Mouse (Mus musculus): ENCODE results near the gene Apex1. TPM values are rescaled to one million over a fixed set of nuclear protein-coding genes. Genes with fewer than 3 reads are reported as not detected.
"Not testable (repeated sequence)": the region's sequence is repeated elsewhere in the genome, so short reads cannot be mapped to it uniquely, and the experiment has no call there.

Gene Apex1
- polyA plus RNA-seq, 1 experiment from 2014 or later = 157 TPM

DNA sequence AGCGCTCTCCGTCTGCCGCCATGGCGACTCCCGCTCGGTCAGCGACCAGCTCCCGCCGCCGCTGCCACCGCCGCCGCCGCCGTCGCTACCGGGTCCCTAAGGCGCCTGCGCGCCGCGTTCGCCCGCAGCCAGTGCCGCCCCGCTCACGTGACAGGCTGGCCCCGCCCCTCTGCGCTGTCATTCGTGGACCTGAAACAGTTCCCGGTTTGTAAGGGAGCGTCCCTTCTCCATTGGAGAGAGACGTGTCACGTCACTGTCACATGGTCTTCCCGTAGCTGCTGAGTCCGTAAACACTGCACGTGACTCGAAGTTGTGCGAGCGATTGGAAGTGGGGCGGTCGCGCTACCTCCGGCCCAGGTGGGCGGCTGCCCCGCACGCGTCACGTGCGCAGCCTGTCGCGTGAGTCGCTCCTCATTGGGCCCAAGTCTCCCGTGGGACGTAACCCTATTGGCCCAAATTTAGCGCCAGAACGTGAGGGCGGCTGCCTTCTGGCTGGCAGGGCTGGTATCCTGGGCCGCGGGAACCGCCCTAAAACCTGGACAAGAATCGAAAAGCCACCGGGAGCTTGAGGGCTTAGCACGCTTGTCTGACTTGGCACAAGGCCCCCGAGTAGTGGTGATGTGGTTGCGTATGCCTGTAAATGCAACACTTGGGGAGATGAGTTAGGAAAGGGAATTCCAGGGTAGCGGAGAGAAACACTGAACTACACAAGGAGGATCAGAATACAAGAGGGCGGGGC, 6.2 kb downstream of the Apex1 start, which contains the start of the genes Pip4p1 and Pnp:
Gene Pip4p1 (minus strand): TSS at position 103 of the 739 bp plus-strand sequence.
Gene Pnp (plus strand): TSS at position 329 of the 739 bp plus-strand sequence.
- under 1% methylated on average over 61 of the region's 68 CpGs for WGBS

DNA sequence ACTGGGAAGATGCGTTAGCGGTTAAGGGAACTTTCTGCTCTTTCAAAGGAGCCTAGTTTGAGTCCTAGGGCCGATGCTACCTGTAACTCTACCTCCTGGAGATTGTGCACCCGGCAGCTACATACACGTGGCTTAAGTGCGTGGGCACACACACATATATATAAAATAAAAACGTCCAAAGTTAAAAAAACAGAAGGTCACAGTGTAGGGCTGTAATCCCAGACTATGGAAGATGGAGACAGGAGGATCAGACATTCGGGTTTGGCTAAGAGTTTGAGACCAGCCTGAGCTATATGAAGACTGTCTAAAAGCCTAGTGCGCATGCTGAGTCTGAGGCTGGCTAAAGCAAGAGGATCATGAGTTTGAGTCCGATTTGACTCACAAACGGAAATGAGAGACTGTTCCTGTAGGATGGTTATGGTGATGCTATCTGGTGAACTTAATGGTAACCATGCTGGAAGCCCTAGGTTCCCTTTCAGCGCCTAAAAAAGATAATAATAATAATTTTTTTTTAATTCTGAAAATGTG, 6.8 kb downstream of the Apex1 start:
- Histone ChIP-seq H3K27me3 (replicated peaks) (no peaks in the 10 kb centered on the region), H3K4me2 (peak overlapping the region; percentile 70), H3K4me1 (peaks cover 37% of the 10 kb centered on the region), H3K27ac (replicated peaks) (peak overlapping the region; percentile 90), H3K9ac (replicated peaks) (peak overlapping the region; percentile 71), H3K36me3 (peaks cover 23% of the 10 kb centered on the region), H3K9me3 (replicated peaks) (no peaks in the 10 kb centered on the region), H3K4me3 (replicated peaks) (peak overlapping the region; percentile 93)
- WGBS = 11% methylated on average over 12 of the region's 12 CpGs
- no peak for ATAC-seq (ENCODE audit: low FRiP score)

More for the DNA sequence above, 6.2 kb downstream of the Apex1 start, which contains the start of the genes Pip4p1 and Pnp:
- peak within 1 kb of the TSS; percentile 90 for H3K27ac ChIP-seq (replicated peaks)
- peaks cover 44% of the 10 kb centered on the region for H3K4me1 ChIP-seq
- peak within 1 kb of the TSS; percentile 99 for H3K9ac ChIP-seq (replicated peaks)
- H3K4me2 ChIP-seq = peak within 1 kb of the TSS; percentile 76
- H3K9me3 ChIP-seq (replicated peaks) = no peaks in the 10 kb centered on the region
- H3K4me3 ChIP-seq (replicated peaks) = peak within 1 kb of the TSS; percentile 93
- H3K27me3 ChIP-seq (replicated peaks) = no peaks in the 10 kb centered on the region
- ATAC-seq (ENCODE audit: low FRiP score) = peak; percentile 99
- peaks cover 30% of the 10 kb centered on the region for H3K36me3 ChIP-seq

DNA sequence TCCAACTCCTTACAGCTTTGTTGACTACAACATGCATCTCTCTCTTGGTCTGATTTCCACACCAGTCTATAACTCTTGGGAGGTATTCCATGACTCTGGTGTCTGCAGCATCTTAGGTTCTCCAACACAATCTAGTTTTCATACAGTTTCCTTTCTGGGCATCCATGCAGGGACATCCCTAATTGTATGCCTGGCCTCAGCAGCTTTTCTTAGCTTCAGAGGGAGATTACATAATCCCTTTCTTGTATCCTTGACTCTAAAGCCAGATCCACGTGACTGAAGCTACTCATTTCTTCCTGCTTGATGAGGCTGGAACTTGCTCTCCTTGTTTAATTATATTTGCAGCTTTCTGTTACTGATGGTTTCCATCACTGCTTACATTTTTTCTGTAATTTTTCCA, 11.9 kb downstream of the Apex1 start:
- Histone ChIP-seq H3K9ac (replicated peaks) (no peak overlapping the region), H3K27ac (replicated peaks) (no peak overlapping the region), H3K4me2 (no peak overlapping the region), H3K4me1 (peaks cover 1% of the 10 kb centered on the region), H3K27me3 (replicated peaks) (no peaks in the 10 kb centered on the region), H3K9me3 (replicated peaks) (no peaks in the 10 kb centered on the region), H3K36me3 (no peaks in the 10 kb centered on the region), H3K4me3 (replicated peaks) (no peak overlapping the region)
- 76% methylated on average over 1 of the region's 1 CpGs for WGBS
- ATAC-seq (ENCODE audit: low FRiP score) = no peak

DNA sequence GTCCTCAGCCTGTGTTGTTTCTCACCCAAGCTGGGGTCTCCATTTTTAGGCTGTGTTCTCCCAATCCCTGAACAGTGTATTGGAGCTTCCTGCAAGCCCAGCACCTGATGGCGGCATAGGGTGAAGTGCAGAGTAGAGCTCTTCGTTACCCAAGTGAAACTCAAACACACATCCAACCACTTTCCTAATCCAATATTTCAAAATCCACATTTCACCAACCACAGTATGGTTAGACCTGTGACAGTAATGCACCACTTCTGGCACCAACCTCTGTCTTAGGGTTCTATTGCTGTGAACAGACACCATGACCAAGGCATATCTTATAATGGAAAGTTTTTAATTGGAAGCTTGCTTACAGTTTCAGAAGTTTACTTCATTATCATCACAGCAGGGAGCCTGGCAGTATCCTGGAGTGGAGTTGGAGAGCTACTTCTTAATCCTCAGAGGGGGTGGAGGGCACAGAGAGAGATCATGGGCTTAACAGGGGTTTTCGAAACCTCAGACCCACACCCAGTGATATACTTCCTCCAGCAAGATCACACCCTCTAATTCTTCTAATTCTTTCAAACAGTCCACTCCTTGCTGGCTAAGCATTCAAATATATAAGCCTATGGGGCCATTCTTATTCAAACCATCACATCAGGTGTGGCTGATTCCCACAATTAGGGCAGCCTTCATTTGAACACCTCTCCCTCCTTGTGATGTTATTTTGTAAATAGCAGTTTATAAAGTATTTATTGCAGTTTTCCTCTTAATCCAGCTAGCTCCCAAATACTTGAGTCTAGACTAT, 13.5 kb downstream of the Apex1 start:
- no peak overlapping the region for H3K4me3 ChIP-seq (replicated peaks)
- no peaks in the 10 kb centered on the region for H3K4me1 ChIP-seq
- no peaks in the 10 kb centered on the region for H3K27me3 ChIP-seq (replicated peaks)
- no peaks in the 10 kb centered on the region for H3K9me3 ChIP-seq (replicated peaks)
- no peak for ATAC-seq (ENCODE audit: low FRiP score)
- H3K4me2 ChIP-seq = no peak overlapping the region
- H3K36me3 ChIP-seq = no peaks in the 10 kb centered on the region
- no peak overlapping the region for H3K9ac ChIP-seq (replicated peaks)
- no peak overlapping the region for H3K27ac ChIP-seq (replicated peaks)
- WGBS = 93% methylated on average over 3 of the region's 3 CpGs

DNA sequence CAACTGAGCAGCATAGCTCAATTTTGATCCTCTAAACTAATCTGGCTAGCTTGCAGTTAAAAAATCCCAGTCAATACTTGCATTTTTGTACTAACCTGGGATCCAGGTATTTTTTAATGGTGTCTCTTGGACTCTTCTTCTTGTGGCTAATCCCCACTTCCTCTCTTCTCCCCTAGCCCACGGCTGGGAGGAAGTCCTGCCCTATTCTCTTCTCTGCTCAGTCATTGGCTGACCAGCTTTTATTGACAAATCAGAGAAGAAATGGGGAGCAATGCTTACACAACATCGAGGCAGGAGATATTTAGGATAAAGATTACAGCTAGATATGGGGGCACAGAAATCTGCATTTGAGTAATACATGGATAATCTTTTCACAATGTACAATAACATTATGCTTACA, 14.2 kb downstream of the Apex1 start:
- Histone ChIP-seq H3K9ac (replicated peaks) (no peak overlapping the region), H3K4me3 (replicated peaks) (no peak overlapping the region), H3K4me1 (peaks cover 3% of the 10 kb centered on the region; the same call in 1 of the 2 replicates), H3K27me3 (replicated peaks) (no peaks in the 10 kb centered on the region), H3K36me3 (no peaks in the 10 kb centered on the region), H3K27ac (replicated peaks) (no peak overlapping the region), H3K9me3 (replicated peaks) (no peaks in the 10 kb centered on the region), H3K4me2 (no peak overlapping the region)
- WGBS = 45% methylated on average over 2 of the region's 2 CpGs
- no peak for ATAC-seq (ENCODE audit: low FRiP score)

DNA sequence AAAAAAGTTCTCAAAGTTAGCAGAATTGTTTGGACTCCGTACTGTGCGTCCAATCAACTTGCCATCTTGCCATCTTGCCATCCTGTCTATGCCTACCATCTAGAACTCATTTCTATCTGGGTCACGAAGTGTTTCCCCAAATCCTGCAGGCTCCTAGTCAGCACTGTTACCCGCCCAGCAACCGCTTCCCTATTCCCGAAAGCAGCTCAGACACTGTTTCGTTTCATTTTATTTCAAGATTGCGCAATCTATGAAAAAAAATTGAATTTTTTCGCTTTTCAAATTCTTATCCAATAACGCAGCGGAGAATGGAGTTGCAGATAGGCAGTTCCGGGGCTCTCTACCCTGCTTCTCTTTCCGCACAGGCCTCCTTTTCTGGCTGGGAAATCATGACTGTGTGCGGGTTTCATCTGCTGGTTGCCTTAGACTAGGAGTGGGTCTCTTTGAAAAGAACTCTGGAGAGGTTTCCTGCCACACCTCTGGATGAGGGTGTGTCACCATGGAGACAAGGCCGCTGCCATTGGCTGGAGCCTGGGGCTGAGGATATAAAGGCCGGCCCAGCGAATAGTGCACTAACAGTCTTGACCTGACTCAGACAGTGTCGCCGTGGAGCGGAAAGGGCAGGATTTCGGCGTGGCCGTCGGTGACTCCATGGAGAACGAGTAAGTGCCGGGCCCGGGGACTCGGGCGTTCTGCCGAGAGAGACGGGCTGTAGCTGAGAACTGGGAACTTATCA, 19.3 kb downstream of the Apex1 start, which contains the start of gene Gm49342:
Gene Gm49342 (plus strand): TSS at position 586 of the 736 bp plus-strand sequence.
- Histone ChIP-seq H3K36me3 (no peaks in the 10 kb centered on the region), H3K27me3 (replicated peaks) (no peaks in the 10 kb centered on the region), H3K4me3 (replicated peaks) (peak within 1 kb of the TSS; percentile 46), H3K4me1 (peaks cover 12% of the 10 kb centered on the region), H3K9me3 (replicated peaks) (no peaks in the 10 kb centered on the region), H3K9ac (replicated peaks) (peak within 1 kb of the TSS; percentile 43), H3K4me2 (peak within 1 kb of the TSS; percentile 63), H3K27ac (replicated peaks) (peak within 1 kb of the TSS; percentile 82)
- 20% methylated on average over 31 of the region's 31 CpGs for whole genome bisulfite sequencing
- ATAC-seq (ENCODE audit: low FRiP score) = peak; percentile 95

DNA sequence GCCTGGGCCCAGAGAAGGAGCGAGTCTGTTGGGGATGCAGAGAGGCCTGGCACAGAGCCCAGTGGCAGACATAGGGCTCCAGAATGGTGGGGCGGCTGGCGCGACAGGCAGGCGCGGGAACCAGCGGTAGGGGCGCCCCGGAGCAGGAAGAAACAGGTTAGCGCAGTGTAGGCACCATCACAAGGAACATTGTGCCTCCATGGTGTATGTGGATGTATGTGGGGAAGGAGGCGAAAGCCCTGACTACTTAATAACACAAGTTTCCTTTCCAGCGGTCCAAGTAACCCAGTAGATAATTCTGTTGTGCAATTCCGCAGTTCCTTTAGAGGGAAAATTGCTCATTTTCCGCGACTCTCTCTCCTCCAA, 19.9 kb downstream of the Apex1 start:
- Histone ChIP-seq H3K27ac (replicated peaks) (peak overlapping the region; percentile 82), H3K4me1 (peaks cover 12% of the 10 kb centered on the region), H3K4me3 (replicated peaks) (peak overlapping the region; percentile 46), H3K9ac (replicated peaks) (peak overlapping the region; percentile 43), H3K4me2 (peak overlapping the region; percentile 63)
- H3K27me3 ChIP-seq (replicated peaks); H3K36me3 ChIP-seq; H3K9me3 ChIP-seq (replicated peaks): not testable (repeated sequence)
- peak; percentile 98 for ATAC-seq (ENCODE audit: low FRiP score)
- 0% methylated on average over 15 of the region's 15 CpGs for WGBS

DNA sequence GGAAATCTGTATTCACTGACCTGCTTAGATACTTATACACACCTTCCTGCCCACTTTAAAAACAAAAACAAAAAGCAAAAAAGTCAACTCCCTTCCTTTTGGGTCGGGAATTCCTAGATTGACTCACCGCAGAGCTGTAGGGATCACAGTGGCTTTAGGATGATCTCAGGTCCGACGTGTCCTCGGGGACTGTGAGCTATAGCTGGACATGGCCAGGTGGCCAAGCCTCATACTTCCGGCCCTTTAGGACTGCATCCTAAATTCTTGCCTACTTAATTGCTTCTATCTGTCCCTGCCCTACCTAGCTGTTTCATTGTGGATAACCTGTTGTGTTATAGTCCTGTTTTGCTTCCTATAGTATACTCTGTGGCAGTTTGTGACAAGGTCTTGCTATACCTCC, 20.3 kb downstream of the Apex1 start:
- Histone ChIP-seq H3K9ac (replicated peaks) (peak overlapping the region; percentile 43), H3K4me2 (peak overlapping the region; percentile 63), H3K27ac (replicated peaks) (peak overlapping the region; percentile 82), H3K4me3 (replicated peaks) (peak overlapping the region; percentile 46), H3K4me1 (peaks cover 12% of the 10 kb centered on the region)
- not testable (repeated sequence) for H3K27me3 ChIP-seq (replicated peaks); H3K36me3 ChIP-seq; H3K9me3 ChIP-seq (replicated peaks)
- 9% methylated on average over 6 of the region's 6 CpGs for WGBS
- ATAC-seq (ENCODE audit: low FRiP score) = peak; percentile 43; the same call in 1 of the 2 replicates

DNA sequence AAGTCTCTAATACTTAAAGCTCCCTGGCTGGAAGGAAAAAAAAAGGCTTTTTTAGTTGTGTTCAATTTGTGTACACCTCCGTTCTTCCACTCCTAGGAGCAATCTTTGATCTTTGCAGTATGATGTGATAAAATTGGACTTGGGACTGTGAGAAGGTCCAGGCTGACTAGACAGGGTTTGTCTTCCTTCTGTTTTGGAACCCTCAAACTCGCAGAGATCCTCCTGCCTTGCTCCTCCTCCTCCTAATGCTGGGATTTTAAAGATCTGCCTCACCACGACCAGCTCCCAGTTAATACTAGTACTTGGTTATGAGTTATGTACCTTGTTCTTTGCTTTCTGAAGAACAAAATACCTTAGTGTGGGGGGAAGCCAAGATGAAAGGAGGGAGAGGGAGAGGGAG, 20.8 kb downstream of the Apex1 start:
- not testable (repeated sequence) for H3K27me3 ChIP-seq (replicated peaks); H3K9me3 ChIP-seq (replicated peaks); ATAC-seq (ENCODE audit: low FRiP score); H3K36me3 ChIP-seq
- Histone ChIP-seq H3K4me2 (peak overlapping the region; percentile 63), H3K4me1 (peaks cover 12% of the 10 kb centered on the region), H3K9ac (replicated peaks) (peak overlapping the region; percentile 43), H3K4me3 (replicated peaks) (peak overlapping the region; percentile 46), H3K27ac (replicated peaks) (peak overlapping the region; percentile 82; the same call in 1 of the 2 replicates)
- 32% methylated on average over 3 of the region's 3 CpGs for WGBS

DNA sequence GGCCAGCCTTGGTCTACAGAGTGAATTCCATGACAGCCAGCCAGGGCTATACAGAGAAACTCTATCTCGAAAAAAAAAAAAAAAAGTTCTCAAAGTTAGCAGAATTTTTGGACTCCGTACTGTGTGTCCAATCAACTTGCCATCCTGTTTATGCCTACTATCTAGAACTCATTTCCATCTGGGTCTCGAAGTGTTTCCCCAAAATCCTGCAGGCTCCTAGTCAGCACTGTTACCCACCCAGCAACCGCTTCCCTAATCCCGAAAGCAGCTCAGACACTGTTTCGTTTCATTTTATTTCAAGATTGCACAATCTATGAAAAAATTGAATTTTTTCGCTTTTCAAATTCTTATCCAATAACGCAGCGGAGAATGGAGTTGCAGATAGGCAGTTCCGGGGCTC, 30.7 kb downstream of the Apex1 start:
- no peaks in the 10 kb centered on the region for H3K4me1 ChIP-seq
- no peaks in the 10 kb centered on the region for H3K9me3 ChIP-seq (replicated peaks)
- H3K27me3 ChIP-seq (replicated peaks) = no peaks in the 10 kb centered on the region
- H3K4me2 ChIP-seq = no peak overlapping the region
- H3K27ac ChIP-seq (replicated peaks) = no peak overlapping the region
- WGBS = 93% methylated on average over 10 of the region's 10 CpGs
- peaks cover 10% of the 10 kb centered on the region; the same call in 1 of the 2 replicates for H3K36me3 ChIP-seq
- no peak for ATAC-seq (ENCODE audit: low FRiP score)
- no peak overlapping the region for H3K4me3 ChIP-seq (replicated peaks)
- no peak overlapping the region for H3K9ac ChIP-seq (replicated peaks)

DNA sequence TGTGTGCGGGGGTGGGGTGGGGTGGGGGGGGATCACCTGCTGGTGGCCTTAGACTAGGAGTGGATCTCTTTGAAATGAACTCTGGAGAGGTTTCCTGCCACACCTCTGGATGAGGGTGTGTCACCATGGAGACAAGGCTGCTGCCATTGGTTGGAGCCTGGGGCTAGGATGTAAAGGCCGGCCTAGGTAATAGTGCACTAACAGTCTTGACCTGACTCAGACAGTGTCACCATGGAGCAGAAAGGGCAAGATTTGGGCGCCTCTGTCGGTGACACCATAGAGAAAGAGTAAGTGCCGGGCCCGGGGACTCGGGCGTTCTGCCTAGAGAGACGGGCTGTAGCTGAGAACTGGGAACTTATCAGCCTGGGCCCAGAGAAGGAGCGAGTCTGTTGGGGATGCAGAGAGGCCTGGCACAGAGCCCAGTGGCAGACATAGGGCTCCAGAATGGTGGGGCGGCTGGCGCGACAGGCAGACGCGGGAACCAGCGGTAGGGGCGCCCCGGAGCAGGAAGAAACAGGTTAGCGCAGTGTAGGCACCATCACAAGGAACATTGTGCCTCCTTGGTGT, 31.3 kb downstream of the Apex1 start, which contains the start of gene Pnp2:
Gene Pnp2 (plus strand): TSS at position 51 of the 567 bp plus-strand sequence.
- not testable (repeated sequence) for H3K27ac ChIP-seq (replicated peaks); H3K4me1 ChIP-seq; H3K27me3 ChIP-seq (replicated peaks); H3K9ac ChIP-seq (replicated peaks); H3K36me3 ChIP-seq; H3K9me3 ChIP-seq (replicated peaks); H3K4me3 ChIP-seq (replicated peaks)
- peak; percentile 89 for ATAC-seq (ENCODE audit: low FRiP score)
- peak within 1 kb of the TSS; percentile 42 for H3K4me2 ChIP-seq
- 5% methylated on average over 18 of the region's 19 CpGs for WGBS
